Mouse (Mus musculus): ENCODE measurements around the gene Fuom. TPM values are rescaled to one million over a fixed set of nuclear protein-coding genes. Genes with fewer than 3 reads are reported as not detected.

Fuom gene
- polyA plus RNA-seq, 3 experiments from 2014 or later: 11.6 to 13.9 (median 12.7) TPM

DNA sequence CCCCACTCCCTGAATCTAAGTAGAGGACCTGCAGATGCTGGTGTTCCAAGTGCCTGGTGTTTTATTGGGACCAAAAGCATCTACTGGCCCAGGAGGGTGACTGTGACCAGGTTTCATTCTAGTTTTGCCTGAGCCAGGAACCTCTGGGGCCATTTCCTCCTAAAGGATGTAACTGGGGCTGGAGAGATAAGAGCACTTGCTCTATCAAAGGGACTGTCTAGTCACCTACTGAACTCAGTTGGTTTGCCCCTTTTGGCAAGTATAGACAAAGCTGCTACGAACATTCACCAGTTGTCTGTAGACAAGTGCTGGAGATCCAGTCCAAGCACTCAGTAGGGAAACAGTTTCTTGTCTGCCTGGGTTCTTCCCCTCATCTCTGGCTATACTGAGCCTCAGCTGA is 3.8 kb downstream of the Fuom start:
- no peak for ATAC-seq

DNA sequence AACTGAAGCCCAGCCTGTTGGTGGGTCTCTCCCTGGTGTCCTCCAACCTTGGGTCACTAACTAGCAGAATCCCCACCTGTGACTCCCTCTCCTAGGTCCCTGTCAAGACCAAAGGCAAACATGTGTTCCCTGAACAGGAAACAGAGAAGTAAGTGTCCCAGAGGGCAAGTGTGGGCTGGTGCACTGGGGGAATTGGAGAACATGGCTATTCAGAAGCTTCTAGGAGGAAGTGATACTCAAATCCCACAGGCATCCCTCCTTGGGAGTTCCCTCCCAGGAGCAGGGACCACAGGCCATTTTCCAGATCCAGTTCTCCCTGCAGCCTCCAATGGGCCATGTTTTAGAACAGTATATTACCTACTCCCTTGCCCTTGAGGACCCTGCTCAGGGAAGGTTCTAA is 6.2 kb downstream of the Fuom start:
- no peak for ATAC-seq

- no peak for ATAC-seq
Measured at GRCm38 (mm10) chr7:140095556-140095955, 6.7 kb downstream of the Fuom start.

DNA sequence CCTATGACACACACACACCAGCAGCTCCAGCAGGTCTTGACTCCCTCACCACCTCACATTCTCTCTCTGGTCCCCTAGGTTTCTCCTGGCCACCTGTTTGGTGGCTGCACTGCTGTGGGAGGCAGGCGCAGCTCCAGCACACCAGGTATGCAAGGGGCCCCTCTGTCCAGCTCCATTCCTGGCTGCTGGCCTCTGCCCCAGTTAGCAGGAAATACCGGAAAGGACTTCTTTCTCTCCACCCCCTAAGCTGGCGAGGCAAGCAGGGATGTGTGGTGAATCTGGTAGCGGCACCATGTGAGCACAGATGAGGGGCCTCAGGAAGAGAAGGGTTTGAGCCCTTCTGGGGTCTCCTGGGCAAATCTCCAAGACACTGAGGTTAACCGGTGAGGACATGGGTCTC is 7.3 kb downstream of the Fuom start:
- no peak for ATAC-seq

GRCm38 (mm10) chr7:140092924-140093528 is 9.2 kb downstream of the Fuom start, which contains the start of gene Prap1:
Gene Prap1, plus strand, starts transcription at chr7:140093395.
- no peak for ATAC-seq

- ATAC-seq: no peak
Measured at GRCm38 (mm10) chr7:140090601-140091000, 11.6 kb downstream of the Fuom start.

GRCm38 (mm10) chr7:140082242-140082678 is 20.0 kb downstream of the Fuom start, which contains the start of gene Caly:
Gene Caly, minus strand, starts transcription at chr7:140082548.
- no peak for ATAC-seq

GRCm38 (mm10) chr7:140081408-140082241 is 20.6 kb downstream of the Fuom start:
- no peak for ATAC-seq

GRCm38 (mm10) chr7:140080503-140081156 is 21.6 kb downstream of the Fuom start:
- peak; percentile 52 for ATAC-seq

DNA sequence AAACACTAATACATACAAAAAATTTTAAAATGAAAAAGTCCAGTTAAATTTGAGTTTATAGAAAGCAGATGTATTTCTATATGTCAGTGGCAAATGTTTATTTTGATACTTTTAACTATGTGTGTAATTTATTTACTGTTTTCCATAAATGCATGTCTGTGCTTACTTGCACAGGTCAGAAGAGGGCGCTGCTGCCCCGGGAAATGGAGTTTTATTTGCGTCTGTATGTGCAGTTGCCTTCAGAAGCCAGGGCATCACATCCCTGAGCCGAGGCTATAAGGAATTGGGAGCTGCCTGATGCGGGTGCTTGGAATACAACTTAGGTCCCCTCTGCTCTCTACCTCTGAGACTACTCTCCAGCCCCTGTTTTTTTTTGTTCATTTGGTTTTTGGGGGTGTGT is 23.5 kb downstream of the Fuom start:
- ATAC-seq: no peak

DNA sequence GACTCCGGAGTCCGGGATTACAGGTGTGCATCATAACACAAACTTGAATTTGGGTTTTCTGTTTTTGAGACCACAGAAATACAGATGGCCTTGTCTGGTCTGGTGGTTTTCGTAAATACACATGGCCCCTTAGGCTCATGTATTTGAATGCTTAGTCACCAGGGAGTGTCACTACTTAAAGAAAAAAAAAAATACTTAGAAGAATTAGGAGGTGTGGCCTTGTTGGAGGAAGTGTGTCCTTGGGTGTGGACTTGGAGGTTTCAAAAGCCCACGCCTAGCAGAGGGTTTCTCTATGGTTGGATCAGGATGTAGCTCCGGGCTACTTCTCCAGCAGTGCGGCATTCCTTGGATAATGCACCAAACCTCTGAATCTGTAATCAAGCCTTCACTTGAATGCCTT is 24.5 kb downstream of the Fuom start:
- no peak for ATAC-seq

DNA sequence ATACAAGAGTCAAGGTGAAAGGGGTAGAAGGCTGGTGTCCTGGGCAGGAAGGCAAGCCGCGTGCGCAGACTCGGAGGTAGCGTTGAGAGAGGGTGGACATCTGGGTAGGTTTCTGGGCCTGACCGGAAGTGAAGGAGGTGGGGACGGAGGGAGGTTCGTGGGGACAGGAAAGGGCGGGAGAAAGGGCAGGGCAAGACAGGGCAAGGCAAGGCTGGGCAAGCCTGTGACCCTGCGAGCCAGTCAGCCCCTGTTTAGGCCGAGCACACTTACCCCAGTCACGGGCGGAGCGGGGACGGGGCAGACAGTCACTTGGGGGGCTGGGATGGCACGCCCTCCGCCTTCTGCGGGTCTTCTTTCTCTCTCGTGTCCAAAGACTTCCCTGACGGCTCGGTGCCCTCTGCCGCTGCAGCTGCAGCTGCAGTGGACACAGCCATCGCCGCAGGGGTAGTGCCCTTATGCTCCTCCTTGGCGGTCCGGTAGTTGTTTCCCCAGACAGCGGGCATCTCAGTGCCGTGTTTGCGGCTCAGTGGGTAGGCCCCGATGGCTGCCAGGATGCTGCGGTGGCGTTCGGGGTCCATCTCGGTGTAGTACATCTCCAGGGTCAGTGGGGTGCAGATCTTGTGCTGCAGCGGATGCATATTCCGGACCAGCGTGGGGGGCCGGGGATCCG is 32.1 kb downstream of the Fuom start:
- ATAC-seq: no peak

GRCm38 (mm10) chr7:140067397-140067796 is 34.8 kb downstream of the Fuom start:
- ATAC-seq: no peak

DNA sequence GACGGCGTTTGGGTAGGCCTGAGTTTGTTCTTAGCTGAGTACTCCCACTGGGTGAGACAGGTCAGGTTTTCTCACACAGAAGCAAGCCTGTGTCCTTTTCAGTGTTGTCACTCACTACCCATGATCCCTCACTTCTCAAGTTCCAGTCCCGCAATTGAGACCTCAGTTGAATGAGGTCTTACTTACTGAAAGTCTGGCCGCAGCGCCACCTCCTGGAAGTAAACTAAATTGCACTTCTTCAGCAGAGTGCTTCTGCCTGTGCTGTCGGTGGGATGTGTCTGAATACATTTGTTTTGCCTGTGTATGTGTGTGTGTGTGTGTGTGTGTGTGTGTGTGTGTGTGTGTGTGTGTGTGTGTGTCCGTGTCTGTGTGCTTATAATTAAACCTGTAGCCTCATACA is 39.1 kb downstream of the Fuom start:
- ATAC-seq: peak; percentile 68

DNA sequence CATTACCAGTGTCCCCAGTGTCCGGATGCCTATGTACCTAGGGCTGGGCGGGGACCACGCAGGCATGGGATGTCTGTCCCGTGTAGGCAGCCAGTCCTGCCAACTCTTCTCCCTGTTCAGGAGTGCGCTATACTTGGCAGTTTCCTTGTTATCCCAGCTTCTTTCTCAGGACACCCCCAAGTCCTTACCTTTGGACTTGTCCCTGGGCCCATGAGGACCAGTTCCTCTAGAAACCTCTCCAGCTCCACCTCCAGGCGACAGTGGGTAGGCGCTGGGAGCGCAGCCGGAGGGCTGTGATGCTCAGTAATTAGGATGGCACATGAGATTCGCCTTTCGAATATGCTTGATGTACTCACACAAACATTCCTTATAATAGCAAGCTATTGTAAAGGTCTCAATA is 39.9 kb downstream of the Fuom start:
- ATAC-seq: no peak

GRCm38 (mm10) chr7:140061832-140062130 is 40.5 kb downstream of the Fuom start:
- no peak for ATAC-seq

DNA sequence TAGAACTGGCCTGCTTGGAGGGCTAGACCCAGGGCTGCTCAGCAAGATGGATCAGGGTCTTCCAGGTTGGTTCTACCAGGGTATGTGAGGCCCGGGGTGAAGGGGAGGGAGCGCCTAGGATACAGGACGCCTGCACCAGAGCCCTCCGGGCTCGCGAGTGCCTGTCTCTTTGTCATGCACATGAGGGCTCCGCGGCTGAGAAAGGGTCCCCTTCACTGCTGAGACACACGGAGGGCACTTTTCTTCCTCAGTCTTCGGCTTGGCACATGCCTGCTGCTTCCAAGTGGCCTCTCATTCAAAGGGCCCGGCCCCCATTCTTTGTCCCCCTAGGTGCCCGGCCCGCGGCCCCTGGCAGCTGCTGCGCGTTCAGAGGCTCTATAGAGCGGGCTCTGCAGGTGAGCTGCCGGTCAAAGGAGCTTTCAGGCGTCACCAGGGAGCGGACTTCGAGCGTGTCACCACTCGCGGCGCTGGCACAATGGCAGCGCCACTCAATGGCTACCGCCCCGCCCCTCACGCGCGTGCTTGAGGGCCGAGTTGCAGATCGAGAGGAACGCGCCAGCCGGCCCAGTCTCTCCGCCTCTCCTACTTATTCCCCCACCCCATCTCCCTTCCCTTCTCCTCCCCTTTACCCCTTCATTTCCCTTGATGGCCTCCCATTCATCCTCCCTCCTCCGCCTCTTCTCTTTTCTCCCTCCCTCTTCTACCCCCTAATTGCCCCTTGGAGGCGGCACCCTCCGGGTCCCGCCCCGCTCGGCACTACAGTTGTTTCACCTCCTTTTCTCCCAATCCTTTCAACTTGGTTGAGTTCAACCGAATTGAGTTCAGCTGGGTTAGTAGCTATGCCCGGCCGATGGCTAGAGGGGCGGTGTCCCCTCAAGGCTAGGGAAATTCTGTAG is 41.1 kb downstream of the Fuom start:
- ATAC-seq: no peak

DNA sequence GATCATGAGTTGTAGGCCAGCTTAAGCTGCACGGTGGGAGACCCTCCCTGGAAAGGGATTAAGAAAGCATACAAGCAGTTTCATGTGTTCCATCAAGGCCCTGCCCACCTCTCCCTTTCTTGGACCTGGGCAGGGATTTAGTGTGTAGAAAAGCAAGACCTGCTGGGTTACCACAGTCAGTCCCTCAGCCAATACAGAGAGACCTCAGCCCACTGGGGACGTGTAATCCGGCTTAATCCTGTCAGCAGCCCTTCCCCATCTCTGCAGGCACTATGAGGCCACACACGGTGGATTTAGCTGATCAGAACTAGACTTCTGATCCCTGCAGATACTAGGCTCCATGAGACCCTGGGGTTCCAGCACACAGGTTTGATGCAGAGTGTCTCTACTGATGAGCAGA is 42.6 kb downstream of the Fuom start:
- no peak for ATAC-seq

GRCm38 (mm10) chr7:140058528-140058927 is 43.7 kb downstream of the Fuom start:
- ATAC-seq: no peak

GRCm38 (mm10) chr7:140057413-140058407 is 44.5 kb downstream of the Fuom start:
- no peak for ATAC-seq

GRCm38 (mm10) chr7:140054124-140054523 is 48.1 kb downstream of the Fuom start:
- ATAC-seq: no peak

Data from inflammation-experienced regulatory T-cells, adult 6 months (primary cell).